Mouse (Mus musculus) bone marrow macrophage, adult 2 months (primary cell): ENCODE data around the gene Lipc. TPM values are rescaled to one million over a fixed set of nuclear protein-coding genes. Genes with fewer than 3 reads are reported as not detected.

Source experiments
- H3K27ac ChIP-seq: 2 replicates; pipeline ENCODE4 v1.5.1; 2012; ENCODE audit warnings: low read depth, low read length; ENCODE audit not compliant: insufficient read depth
- H3K4me1 ChIP-seq: 2 replicates; pipeline ENCODE4 v1.6.1; 2012; ENCODE audit warnings: low read length; ENCODE audit not compliant: control insufficient read depth, insufficient read depth
- H3K4me3 ChIP-seq: 2 replicates; pipeline ENCODE4 v1.5.1; 2012; ENCODE audit warnings: mild to moderate bottlenecking, low read length, moderate library complexity; ENCODE audit not compliant: insufficient read depth
- CTCF ChIP-seq: IDR thresholded peaks from 2 replicates; pipeline ENCODE4 v1.5.1; 2012; ENCODE audit warnings: low read depth, mild to moderate bottlenecking, low read length, moderate library complexity
- POLR2A ChIP-seq: IDR thresholded peaks from 2 replicates; pipeline ENCODE4 v1.6.1; 2012; ENCODE audit warnings: mild to moderate bottlenecking, low read depth, low read length, borderline replicate concordance
- polyA plus RNA-seq: library from polyadenylated mRNA; stranded (reverse); fragments of >200 nt; gene quantifications from 2 replicates; pipeline ENCODE4 v1.2.4, GENCODE M21; 2012; ENCODE audit not compliant: missing spikeins, insufficient read depth, insufficient read length

Gene Lipc
- polyA plus RNA-seq, 1 experiment, result 0.32 TPM

DNA sequence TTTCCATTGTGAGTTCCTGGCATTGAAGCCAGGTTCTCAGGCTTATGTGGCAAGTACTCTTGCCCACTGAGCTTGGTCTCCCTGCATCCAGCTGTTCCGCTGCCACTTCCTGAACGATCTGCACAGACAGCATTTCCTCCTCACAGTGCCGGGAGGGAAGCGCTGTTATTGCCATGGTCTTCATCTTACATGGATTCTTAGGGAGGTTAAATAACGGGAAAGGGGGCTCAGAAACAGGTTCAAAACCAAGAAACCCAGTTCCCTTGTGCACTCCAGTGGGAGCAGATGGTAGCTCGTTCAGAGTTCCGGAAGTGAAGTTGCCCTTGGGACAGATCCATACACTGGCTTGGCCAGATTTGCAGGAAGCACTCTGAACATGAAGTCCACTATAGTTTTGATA lies 119.8 kb downstream of the Lipc start:
- Histone ChIP-seq H3K27ac (no peak overlapping the region), H3K4me3 (no peak overlapping the region), H3K4me1 (peaks cover 38% of the 10 kb centered on the region)
- no peak for TF ChIP-seq POLR2A
- no peak for TF ChIP-seq CTCF

DNA sequence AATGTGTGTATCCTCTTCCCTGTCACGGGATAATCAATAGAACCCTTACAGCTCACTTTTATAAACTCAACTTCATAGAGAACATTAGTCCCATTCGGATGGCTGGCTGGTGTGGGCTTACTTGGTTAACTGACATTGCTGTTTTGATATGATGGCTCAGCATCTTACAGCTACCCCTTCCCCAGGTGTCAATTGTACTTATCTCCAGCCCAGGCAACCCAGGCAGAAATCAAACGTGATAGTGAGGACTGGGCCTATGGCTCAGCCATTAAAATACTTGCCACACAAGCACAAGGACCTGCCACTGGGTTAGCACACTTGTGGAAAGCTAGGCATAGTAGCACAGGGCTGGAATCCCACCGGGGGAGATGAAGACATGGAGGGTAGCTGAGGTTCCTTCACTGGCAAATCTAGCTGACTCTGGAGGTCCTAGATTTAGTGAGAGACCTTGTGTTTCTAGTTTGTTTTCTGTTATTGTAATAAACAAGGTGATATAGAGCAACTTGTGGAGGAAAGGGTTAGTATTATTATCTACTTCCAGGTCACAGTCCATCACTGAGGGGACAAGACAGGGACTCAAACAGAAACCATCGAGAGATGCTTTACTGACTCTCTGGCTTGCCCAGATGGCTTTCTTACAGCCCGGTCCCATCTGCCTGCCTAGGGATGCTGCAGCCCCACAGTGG lies 121.0 kb downstream of the Lipc start:
- H3K4me1 ChIP-seq, result peaks cover 36% of the 10 kb centered on the region

DNA sequence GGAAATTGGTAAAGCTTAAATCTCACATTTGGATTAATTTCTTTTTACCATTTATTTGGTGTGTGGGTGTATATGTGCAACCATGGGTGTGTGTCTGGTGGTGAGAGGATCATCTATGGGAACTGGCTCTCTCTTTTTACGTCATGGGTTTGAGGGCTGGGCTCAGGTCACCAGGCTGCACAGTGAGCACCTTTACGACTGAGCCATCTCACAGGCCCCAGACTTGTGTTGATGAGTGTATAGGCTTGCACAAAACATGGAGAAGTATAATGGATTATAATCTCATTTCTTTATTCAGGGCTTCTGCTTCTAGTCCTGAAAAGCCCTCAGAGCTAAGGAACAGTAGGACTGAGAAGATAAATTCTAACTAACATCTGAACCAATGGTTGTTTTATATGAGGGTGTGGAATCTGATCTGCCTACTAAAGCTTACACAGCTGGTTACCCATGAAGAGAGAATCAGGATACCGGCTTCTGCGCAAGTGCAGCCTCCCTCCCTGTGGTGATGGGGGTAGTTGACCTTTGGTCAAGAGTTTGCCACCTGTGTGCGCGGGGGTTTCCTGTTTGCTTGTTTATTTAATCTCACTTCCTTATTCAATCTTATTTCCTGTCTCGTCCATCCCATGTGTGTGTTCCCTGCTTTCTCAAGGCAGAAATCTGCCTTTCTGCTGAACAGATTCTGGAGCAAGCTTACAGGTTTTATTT lies 122.1 kb downstream of the Lipc start:
- Histone ChIP-seq H3K4me1 (peaks cover 31% of the 10 kb centered on the region), H3K4me3 (no peak overlapping the region), H3K27ac (no peak overlapping the region)
- TF ChIP-seq CTCF (no peak), POLR2A (no peak)

More for the DNA sequence above, 121.0 kb downstream of the Lipc start:
- Histone ChIP-seq H3K4me3 (no peak overlapping the region), H3K27ac (no peak overlapping the region)
- no peak for TF ChIP-seq CTCF

DNA sequence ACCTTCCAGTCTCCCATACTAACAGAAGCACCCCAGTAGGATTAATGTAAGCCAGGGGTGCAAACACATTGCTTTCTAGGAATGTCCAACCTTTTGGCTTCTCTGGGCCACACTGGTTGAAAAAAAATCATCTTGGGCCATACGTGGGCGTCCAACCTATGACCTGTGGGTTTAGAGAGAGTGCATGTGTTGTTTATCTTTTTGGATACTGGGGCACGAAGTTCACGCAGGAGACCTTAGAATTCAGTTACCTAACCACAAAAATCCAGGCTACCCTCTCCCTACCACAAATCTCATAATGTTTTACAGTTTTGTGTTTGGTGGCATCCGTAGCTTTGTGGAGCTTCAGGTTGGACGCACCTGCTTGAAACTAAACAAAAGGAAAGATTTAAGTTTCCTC lies 124.1 kb downstream of the Lipc start:
- TF ChIP-seq POLR2A, result no peak
- no peak for TF ChIP-seq CTCF
- Histone ChIP-seq H3K4me1 (peaks cover 15% of the 10 kb centered on the region), H3K27ac (no peak overlapping the region), H3K4me3 (no peak overlapping the region)

DNA sequence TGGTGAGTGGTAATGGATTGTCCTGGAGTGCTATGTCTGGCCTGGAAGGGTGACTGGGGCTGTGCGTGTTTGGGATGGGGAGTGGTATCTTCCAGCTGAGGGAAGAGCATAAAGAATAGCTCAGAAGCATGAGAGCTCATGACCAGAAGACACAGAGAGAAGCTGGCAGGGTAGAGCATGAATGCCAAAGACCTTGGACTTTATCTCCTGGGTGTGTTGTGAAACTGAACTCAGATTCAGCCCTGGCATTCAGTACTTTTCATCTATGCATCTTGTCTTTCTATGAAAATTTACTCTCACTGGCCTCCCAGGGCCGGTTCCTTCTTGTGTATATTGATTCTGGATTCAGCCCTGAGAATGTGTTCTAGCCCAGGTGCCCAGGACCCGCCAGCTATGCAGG lies 127.9 kb downstream of the Lipc start:
- TF ChIP-seq CTCF (no peak), POLR2A (no peak)
- Histone ChIP-seq H3K4me1 (no peaks in the 10 kb centered on the region), H3K27ac (no peak overlapping the region), H3K4me3 (no peak overlapping the region)

GRCm38 (mm10) chr9:70818739-70819138 lies 133.3 kb downstream of the Lipc start:
- Histone ChIP-seq H3K4me3 (no peak overlapping the region), H3K4me1 (no peaks in the 10 kb centered on the region), H3K27ac (no peak overlapping the region)
- TF ChIP-seq CTCF, result no peak
- no peak for TF ChIP-seq POLR2A

- no peak overlapping the region for H3K27ac ChIP-seq
- no peaks in the 10 kb centered on the region for H3K4me1 ChIP-seq
- no peak for TF ChIP-seq CTCF
- TF ChIP-seq POLR2A, result no peak
- no peak overlapping the region for H3K4me3 ChIP-seq
Measured at GRCm38 (mm10) chr9:70817396-70817795, 134.6 kb downstream of the Lipc start.

DNA sequence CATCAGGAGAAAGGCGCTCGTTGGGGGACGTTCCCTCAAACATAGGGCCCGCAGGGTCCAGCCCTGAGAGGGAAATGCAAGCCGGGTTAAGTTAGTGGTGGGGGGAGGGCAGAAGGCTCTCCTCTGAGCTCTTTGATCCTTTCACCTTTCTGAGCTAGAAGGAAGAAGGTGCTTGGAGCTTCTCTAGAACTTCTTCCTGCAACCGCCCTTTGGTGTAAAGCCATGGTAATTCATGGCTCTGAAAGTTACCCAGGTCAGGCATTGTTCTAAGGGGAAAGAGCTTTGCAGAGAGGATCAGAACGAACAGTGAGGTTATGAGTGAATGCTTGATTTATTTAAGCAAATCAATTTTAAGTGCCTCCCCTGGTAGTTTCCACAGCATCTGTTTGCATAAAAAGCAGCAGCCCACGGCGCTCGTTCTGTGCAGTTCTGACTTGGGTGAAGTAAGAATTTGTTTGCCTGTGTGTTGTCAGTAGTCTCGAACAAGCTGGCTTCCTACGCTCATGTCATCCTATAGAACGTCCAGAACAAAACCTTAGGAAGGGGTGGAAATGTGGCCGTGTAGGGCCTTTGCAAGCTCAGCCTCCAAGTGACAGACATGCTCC lies 135.2 kb downstream of the Lipc start:
- TF ChIP-seq POLR2A, result no peak
- no peak for TF ChIP-seq CTCF
- Histone ChIP-seq H3K4me1 (no peaks in the 10 kb centered on the region), H3K4me3 (no peak overlapping the region), H3K27ac (no peak overlapping the region)

DNA sequence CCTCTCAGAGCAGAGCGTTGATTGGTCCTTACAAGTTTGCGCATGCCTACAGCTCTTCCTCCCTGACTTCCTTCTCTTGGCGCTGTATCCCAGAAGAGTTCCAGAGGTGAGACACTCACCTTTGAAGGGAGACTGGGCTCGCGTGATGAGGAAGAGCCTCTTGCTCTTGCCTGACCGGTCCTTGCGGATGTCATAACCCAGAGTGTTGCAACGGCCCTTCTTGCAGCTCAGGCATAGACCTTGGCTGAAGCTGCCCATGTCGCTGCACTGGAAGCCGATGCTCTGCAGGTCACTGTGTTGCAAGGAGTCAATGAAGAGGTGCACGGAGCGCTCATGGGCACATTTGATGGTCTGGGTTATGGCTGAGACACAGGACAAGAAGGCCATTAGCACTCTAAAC lies 139.5 kb downstream of the Lipc start:
- H3K4me3 ChIP-seq, result no peak overlapping the region
- TF ChIP-seq POLR2A, result no peak
- no peak for TF ChIP-seq CTCF
- H3K4me1 ChIP-seq, result 0 out of 2 replicates have a peak, but pooled peaks cover 2% of the 10 kb centered on the region

DNA sequence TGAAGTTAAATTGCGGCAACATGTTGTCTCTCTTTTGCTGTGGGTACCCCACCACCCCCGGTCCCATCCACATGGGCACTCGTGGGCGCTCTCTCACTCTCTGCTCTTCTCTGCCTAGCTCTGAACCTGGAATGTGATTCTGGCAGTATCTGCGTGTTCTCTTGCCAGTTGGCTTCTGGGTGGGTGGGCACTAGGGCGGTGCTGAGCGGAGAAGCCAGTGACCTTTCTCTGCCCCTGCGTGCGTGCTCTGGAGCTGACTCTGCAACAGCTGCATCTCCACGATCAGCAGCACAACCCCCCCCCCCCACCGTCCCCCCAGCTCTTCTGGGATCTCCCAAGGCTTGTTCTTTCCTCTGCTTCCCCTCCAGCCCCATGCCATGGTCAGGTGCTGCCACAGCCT lies 144.3 kb downstream of the Lipc start:
- Histone ChIP-seq H3K27ac (no peak overlapping the region), H3K4me3 (no peak overlapping the region), H3K4me1 (peaks cover 4% of the 10 kb centered on the region)
- TF ChIP-seq CTCF (no peak), POLR2A (no peak)

More for the DNA sequence above, 139.5 kb downstream of the Lipc start:
- no peak overlapping the region for H3K27ac ChIP-seq
